Mouse (Mus musculus) lung, postnatal 0 days (tissue): ENCODE measurements at regions not wholly inside any gene's neighbourhood (a gene's known extent, or its start where the extent isn't known, plus 50 kb on each side); places are given as distances from the start of the nearest gene placed in this dataset.

ENCODE experiments used
- CTCF ChIP-seq: IDR thresholded peaks from 2 replicates; pipeline ENCODE4 v1.5.1; 2016; ENCODE audit warnings: antibody characterized with exemption, mild to moderate bottlenecking
- EP300 ChIP-seq: IDR thresholded peaks from 2 replicates; pipeline ENCODE4 v1.6.1; 2016; ENCODE audit warnings: antibody characterized with exemption, mild to moderate bottlenecking, control low read depth

DNA sequence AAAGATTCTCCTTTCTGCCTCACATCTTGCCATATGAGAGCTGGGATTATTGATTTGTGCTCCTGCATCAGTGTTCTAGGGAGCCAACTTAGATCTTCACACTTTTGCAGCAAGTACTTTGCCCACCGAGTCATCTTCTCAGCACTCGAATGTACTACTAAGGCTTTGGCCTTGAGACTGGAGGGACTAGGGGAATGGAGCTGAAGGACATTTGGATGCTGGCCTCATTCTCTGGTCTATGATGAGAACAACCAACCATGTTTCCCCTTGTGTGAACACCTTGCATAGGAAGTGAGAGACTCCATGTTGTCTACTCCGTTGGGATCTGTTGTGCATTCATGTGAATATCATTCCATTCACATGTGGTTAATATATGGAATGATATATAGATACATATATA is 386.5 kb downstream of the Rps24 start:
- TF ChIP-seq CTCF (no peak), EP300 (no peak)
